Comparison of ENCODE assay signal across 13 mouse cellular contexts in the genomic region with DNA sequence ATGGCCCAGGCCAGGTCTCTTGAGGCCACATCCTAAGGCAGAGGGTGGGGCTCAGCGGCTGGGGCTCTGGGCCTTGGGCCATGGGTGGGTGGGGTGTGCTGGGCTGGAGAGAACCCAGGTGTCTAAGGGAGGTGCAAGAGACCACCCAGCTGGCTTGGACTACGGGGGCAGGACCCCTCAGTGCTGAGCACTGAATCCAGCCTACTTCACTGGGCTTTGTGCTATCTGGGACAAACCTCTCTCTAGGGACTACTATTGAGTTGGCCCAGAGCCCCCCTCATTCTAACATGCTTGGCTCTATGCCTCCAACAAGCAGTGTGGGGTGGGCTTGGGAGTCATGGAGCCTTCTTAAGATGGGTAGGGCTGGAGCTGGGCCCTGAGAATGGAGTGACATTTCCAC. TPM values are rescaled to one million over a fixed set of nuclear protein-coding genes. Genes with fewer than 3 reads are reported as not detected.
DNase-seq lines count a peak whose midpoint lies in the region; ATAC-seq and TF ChIP-seq lines count a peak whose summit lies in the region.
"Had no signal": no experiment of that assay in that cellular context is flagged by ENCODE, and none has a peak within 500 bp of the region (broad histone marks: within the 10 kb centered on the region; RNA-seq: fewer than 3 reads in every experiment).

No protein-coding gene starts in this region.

- peaks cover 44% of the 10 kb centered on the region for H3K4me1 ChIP-seq in lung, embryonic 15.5 days

- no peak for TF ChIP-seq POLR2A in myocyte (IDR thresholded peaks at IDR 0.05; ENCODE audit: insufficient read length, low read depth)

- intact Hi-C loops in gastrocnemius, adult 2 months (cut with DNase I) = no loop called here
- intact Hi-C loops in gastrocnemius, postnatal 36 days (cut with DNase I) = no loop called here
- intact Hi-C loops in heart, postnatal 10 days (cut with DNase I) = no loop called here

- H3K36me3 ChIP-seq in lung, embryonic 15.5 days = peaks cover 44% of the 10 kb centered on the region
- H3K36me3 ChIP-seq in myocyte (ENCODE audit: control insufficient read depth, insufficient read depth) = peaks cover 5% of the 10 kb centered on the region

- no peaks in the 10 kb centered on the region for H3K79me2 ChIP-seq in myocyte (ENCODE audit: control insufficient read depth, insufficient read depth)

- H3K9me3 ChIP-seq in lung, embryonic 15.5 days = no peaks in the 10 kb centered on the region

- peak overlapping the region; percentile 83 for H3K27ac ChIP-seq in gastrocnemius, adult 2 months
- peak overlapping the region; percentile 99 for H3K27ac ChIP-seq in lung, embryonic 15.5 days

- peak overlapping the region; percentile 68 for H3K4me3 ChIP-seq in gastrocnemius, adult 2 months
- H3K4me3 ChIP-seq in lung, embryonic 15.5 days = peak overlapping the region; percentile 46
- H3K4me3 ChIP-seq in myocyte = no peak overlapping the region

- WGBS in lung, embryonic 15.5 days = 38% methylated on average over 2 of the region's 2 CpGs

- no peak for ATAC-seq in lung, embryonic 15.5 days (ENCODE audit: borderline replicate concordance, extremely low read depth, low FRiP score, low TSS enrichment)

- peak overlapping the region; percentile 55 for H3K4me2 ChIP-seq in lung, embryonic 15.5 days
- peak overlapping the region; percentile 56 for H3K4me2 ChIP-seq in myocyte (ENCODE audit: low read depth)

- TF ChIP-seq CTCF in gastrocnemius, adult 2 months (IDR thresholded peaks at IDR 0.05) = no peak

- DNase-seq in gastrocnemius, adult 2 months = no peak
- DNase-seq in gastrocnemius, postnatal 36 days = no peak
- no peak for DNase-seq in lung, postnatal 25 days (ENCODE audit: low spot score)
- peak; percentile 59 to 67 for DNase-seq in heart, postnatal 10 days
- no peak for DNase-seq in left cerebral cortex, adult 18-20 months (ENCODE audit: low spot score in 2 of 2)
- DNase-seq in thymus, postnatal 14 days = no peak
- DNase-seq: cerebellum, adult 9-11 months; layer of hippocampus, postnatal 36 days had no signal

- H3K9ac ChIP-seq in lung, embryonic 15.5 days = peak overlapping the region; percentile 37

- H3K27me3 ChIP-seq in lung, embryonic 15.5 days = no peaks in the 10 kb centered on the region
- H3K27me3 ChIP-seq in myocyte (ENCODE audit: control insufficient read depth, insufficient read depth, insufficient read length) = no peaks in the 10 kb centered on the region

- H3ac ChIP-seq in myocyte (ENCODE audit: control insufficient read depth, insufficient read length) = no peak overlapping the region

TF ChIP-seq in myocyte, 11 proteins besides CTCF, POLR2A, EP300 and RAD21:
- TF ChIP-seq MYOG (IDR thresholded peaks at IDR 0.05; ENCODE audit: control insufficient read depth in 1 of 3, insufficient read depth in 1 of 3, insufficient read length in 2 of 3, low read depth in 2 of 3) (no peak), TCF3 (IDR thresholded peaks at IDR 0.05; ENCODE audit: insufficient read length, low read depth) (no peak), MYOD1 (IDR thresholded peaks at IDR 0.05; ENCODE audit: control insufficient read depth in 1 of 3, insufficient read length in 2 of 3, low read depth in 2 of 3) (no peak), E2F4 (IDR thresholded peaks at IDR 0.05; ENCODE audit: insufficient read depth) (no peak), SRF (IDR thresholded peaks at IDR 0.05; ENCODE audit: control insufficient read depth, insufficient read length, low read depth) (no peak), MAX (IDR thresholded peaks at IDR 0.05; ENCODE audit: low read depth) (no peak), REST (IDR thresholded peaks at IDR 0.05; ENCODE audit: insufficient read depth, insufficient read length) (no peak), CEBPB (IDR thresholded peaks at IDR 0.05; ENCODE audit: insufficient read depth, poor library complexity, severe bottlenecking) (no peak), USF1 (IDR thresholded peaks at IDR 0.05; ENCODE audit: low read depth) (no peak), POLR2AphosphoS2 (IDR thresholded peaks at IDR 0.05; ENCODE audit: insufficient read length, low read depth) (no peak), TCF12 (IDR thresholded peaks at IDR 0.05; ENCODE audit: insufficient read depth, poor library complexity, severe bottlenecking) (no peak)

RNA-seq across cellular contexts. Expression of gene Gm45837, which starts 15.2 kb away (rescaled TPM):
- total RNA-seq in gastrocnemius, adult 2 months (2021) = not detected
- 1 to 10 TPM in 1 of 2 experiments, not detected in 1; 2.1 TPM for total RNA-seq in gastrocnemius, postnatal 36 days (2021)
- 10.3 TPM in 1 of 2 replicates, not detected in the other for polyA plus RNA-seq in lung, embryonic 15.5 days (2015; fragmentation: Nextera tagmentation; extraction: Ambion mirVana)
- total RNA-seq in heart, postnatal 10 days (2021) = not detected
- 0.55 TPM for polyA plus RNA-seq in myocyte (2012; fragmentation: generic; extraction: Trizol)
- total RNA-seq in left cerebral cortex, adult 18-20 months (2021) = 1 to 10 TPM in 1 of 2 experiments, not detected in 1; 1.3 TPM
- total RNA-seq: megakaryocyte-erythroid progenitor cell, adult 5-6 weeks had no signal
- polyA plus RNA-seq: gonadal fat pad, adult 2 months; spleen, adult 2 months had no signal

RNA-seq across cellular contexts. Expression of gene Pde2a, which starts 26.0 kb away (rescaled TPM):
- 10 to 100 TPM; 21.2 to 28.5 TPM for total RNA-seq in gastrocnemius, adult 2 months (2021)
- total RNA-seq in gastrocnemius, postnatal 36 days (2021) = 10 to 100 TPM; 17.6 to 22.7 TPM
- polyA plus RNA-seq in lung, embryonic 15.5 days (2015; fragmentation: Nextera tagmentation; extraction: Ambion mirVana) = 16.9 and 26.7 TPM in 2 replicates
- total RNA-seq in heart, postnatal 10 days (2021) = 10 to 100 TPM; 65.2 to 70.1 TPM
- polyA plus RNA-seq in myocyte (2012; fragmentation: generic; extraction: Trizol) = 49.3 TPM
- 100 to 1,000 TPM; 347 to 370 TPM for total RNA-seq in left cerebral cortex, adult 18-20 months (2021)

RNA-seq across cellular contexts. Expression of gene Arap1, which starts 47.6 kb away (rescaled TPM):
- 10 to 100 TPM; 19.9 to 30.6 TPM for total RNA-seq in gastrocnemius, adult 2 months (2021)
- total RNA-seq in gastrocnemius, postnatal 36 days (2021) = 10 to 100 TPM; 15.6 to 25.5 TPM
- polyA plus RNA-seq in lung, embryonic 15.5 days (2015; fragmentation: Nextera tagmentation; extraction: Ambion mirVana) = 105 and 109 TPM in 2 replicates
- total RNA-seq in heart, postnatal 10 days (2021) = 10 to 100 TPM; 49.4 to 50.7 TPM
- 24.7 TPM for polyA plus RNA-seq in myocyte (2012; fragmentation: generic; extraction: Trizol)
- total RNA-seq in left cerebral cortex, adult 18-20 months (2021) = 10 to 100 TPM; 15.6 to 24.1 TPM

Comparison
In these comparisons a context has a peak if more than half of its experiments do, and no peak if none do; other contexts are left out.
1. DNase-seq: peak in heart, postnatal 10 days (2 of 2); none in gastrocnemius, adult 2 months (single experiment), gastrocnemius, postnatal 36 days (0 of 2), lung, postnatal 25 days (single experiment), left cerebral cortex, adult 18-20 months (0 of 2) and thymus, postnatal 14 days (single experiment).
2. RNA of gene Pde2a, which starts 26.0 kb away (total RNA-seq): 347 to 370 TPM in left cerebral cortex, adult 18-20 months; 65.2 to 70.1 TPM in heart, postnatal 10 days, 21.2 to 28.5 TPM in gastrocnemius, adult 2 months and 17.6 to 22.7 TPM in gastrocnemius, postnatal 36 days; every median in the first group is over 4 times any median in the second.